Mouse (Mus musculus) brain, embryonic 14.5 days (tissue): ENCODE data around the gene Nptx2.

Source experiments
- CTCF ChIP-seq: fragments of 200-500 bp; IDR thresholded peaks from 2 replicates; pipeline ENCODE4 v1.5.1; 2012; ENCODE audit warnings: inconsistent platforms, mild to moderate bottlenecking, moderate library complexity, borderline replicate concordance; ENCODE audit not compliant: insufficient read depth, insufficient read length; ENCODE audit errors: extremely low read depth
- POLR2A ChIP-seq: fragments of 200-500 bp; IDR thresholded peaks from 2 replicates; pipeline ENCODE4 v1.6.1; 2012; ENCODE audit warnings: mild to moderate bottlenecking, inconsistent platforms, borderline replicate concordance; ENCODE audit not compliant: poor library complexity, insufficient read depth, insufficient read length, severe bottlenecking; ENCODE audit errors: extremely low read depth

GRCm38 (mm10) chr5:144524774-144525173 is 20.9 kb upstream of the Nptx2 start:
- TF ChIP-seq POLR2A (no peak), CTCF (no peak)
